Mouse (Mus musculus) cerebellum, adult 11-12 months (tissue): ENCODE results near the gene Tmem131l.

Experiments
- DNase-seq: peaks from one replicate; pipeline ENCODE4 v3.0.0; 2022

Tmem131l gene

DNA sequence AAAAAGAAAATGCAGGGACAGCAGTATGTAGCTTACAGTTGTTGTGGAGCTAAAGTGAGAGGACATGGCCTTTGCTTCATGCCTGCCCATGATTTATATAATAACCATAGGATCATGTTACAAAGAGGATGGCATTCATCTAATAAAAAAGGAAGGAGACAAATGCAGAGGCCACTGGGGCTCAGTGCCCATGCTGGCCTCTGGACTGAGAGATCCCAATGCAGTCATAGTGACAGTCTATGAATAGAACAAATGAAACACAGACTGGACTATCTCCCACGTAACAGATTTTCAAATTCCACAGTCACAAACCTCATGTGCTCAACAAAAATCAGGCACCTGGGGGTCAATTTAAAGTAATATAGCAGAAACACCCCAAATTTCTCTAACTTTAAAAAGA is 69.3 kb downstream of the Tmem131l start:
- DNase-seq, result no peak

- DNase-seq, result no peak
Observed at GRCm38 (mm10) chr3:83969081-83969480, 70.9 kb downstream of the Tmem131l start.

GRCm38 (mm10) chr3:83967791-83968190 is 72.2 kb downstream of the Tmem131l start:
- no peak for DNase-seq

DNA sequence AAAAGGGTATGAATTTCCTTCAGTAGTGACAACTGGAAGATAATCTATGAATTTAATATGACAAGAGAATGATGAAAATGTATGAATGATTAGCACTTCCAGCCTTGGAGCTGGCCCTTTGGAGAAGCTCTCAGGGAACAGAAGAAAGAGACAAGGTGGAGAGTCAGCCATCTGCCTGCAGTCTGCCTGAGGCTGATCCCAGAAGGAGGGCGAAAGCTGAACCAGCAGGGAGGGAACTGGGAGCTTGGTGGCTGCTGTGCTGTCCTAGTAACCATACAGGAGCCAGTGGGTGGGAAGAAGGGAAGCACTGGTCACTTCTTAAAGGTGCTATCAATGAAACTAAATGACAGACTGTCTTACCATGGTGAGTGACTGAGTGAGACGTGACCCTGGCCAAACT is 74.6 kb downstream of the Tmem131l start:
- peak; percentile 22 for DNase-seq

GRCm38 (mm10) chr3:83963705-83964104 is 76.3 kb downstream of the Tmem131l start:
- no peak for DNase-seq

DNA sequence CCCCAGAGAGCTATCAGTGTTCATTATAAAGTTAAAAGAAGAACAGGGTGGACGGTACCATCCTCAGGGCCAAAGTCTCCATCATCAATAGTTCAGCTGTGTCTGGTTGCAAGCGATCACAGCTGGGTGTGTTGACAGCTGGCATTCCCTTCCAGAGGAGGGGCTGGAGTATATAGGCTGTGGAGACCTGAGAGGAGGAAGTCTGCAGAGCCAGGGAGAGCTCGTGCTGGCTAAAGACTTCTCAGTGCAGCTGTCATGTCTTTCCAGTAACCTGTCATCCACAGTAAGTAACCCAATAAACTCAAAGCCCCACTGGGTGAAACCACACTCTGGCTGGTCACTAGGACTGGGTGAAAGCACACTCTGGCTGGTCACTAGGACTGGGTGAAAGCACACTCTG is 77.4 kb downstream of the Tmem131l start:
- DNase-seq, result no peak

GRCm38 (mm10) chr3:83962076-83962475 is 77.9 kb downstream of the Tmem131l start:
- DNase-seq, result no peak

DNA sequence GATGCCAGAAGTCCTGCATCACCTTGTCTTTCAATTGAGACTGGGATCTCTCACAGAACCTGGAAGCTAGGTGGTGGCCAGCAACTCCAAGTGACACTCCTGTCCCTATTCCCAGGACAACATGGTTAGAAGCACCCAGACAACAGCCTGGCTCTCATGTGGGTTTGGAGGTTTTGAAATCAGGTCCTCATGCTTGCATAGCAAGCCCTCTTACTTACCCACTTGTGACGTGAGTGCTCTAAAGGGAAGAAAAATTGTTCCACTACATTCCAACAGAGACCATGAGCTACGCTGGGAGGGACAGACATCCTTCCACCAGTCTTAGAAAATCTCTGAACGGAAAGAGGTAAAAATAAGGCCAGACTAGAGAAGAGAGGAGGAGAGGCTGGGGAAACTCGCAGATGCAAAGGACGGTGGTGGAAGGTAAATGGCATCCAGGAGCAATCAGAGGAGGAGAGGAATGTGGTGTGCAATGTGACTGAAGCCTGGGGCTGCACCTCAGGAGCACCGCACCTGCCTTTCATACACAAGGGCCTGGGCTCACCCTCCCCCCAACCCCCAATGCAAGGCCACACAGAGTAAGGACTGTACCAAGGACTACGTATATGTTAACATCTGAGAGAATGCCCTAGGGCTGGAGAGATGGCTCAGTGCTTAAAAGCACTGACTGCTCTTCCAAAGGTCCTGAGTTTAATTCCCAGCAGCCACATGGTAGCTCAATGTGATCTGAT is 80.9 kb downstream of the Tmem131l start:
- no peak for DNase-seq

DNA sequence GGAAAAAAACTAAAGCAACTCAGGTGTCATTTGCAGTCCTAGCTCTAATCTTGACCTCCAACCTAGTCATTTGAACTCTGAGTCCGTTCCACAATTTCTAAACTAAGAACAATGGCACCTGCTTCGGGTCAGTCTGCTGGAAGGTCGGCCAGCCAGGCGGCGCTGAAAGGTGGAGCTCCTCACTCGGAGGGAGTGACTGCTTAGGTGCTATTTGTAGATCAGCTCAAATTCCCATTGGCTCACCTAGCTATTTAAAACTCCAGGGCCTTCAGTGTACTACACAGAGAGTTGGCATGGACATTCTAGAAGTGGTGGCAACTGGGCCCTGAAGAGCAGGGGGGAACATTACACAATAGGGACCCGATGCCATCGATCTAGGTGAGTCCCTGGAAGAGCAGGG is 86.1 kb downstream of the Tmem131l start:
- DNase-seq, result no peak

DNA sequence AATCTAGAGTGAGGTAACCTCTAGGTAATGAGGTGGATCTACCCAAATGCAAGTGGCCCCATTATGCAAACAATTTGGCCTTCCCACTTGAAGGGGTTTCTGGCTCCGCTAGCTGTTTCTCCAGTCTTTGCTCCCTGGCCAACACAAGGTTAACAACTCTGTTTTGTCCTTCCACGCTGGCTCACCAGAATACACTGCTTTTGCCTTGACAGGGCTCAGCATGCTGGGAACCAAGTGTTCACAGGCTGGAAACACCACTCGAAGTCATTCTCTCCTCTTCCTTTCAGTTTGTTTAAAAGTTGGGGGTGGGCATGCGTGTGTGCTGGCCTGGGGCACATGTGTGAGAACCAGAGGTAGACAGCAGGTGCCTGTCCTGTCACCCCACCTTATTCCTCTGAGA is 91.2 kb downstream of the Tmem131l start:
- DNase-seq, result no peak

DNA sequence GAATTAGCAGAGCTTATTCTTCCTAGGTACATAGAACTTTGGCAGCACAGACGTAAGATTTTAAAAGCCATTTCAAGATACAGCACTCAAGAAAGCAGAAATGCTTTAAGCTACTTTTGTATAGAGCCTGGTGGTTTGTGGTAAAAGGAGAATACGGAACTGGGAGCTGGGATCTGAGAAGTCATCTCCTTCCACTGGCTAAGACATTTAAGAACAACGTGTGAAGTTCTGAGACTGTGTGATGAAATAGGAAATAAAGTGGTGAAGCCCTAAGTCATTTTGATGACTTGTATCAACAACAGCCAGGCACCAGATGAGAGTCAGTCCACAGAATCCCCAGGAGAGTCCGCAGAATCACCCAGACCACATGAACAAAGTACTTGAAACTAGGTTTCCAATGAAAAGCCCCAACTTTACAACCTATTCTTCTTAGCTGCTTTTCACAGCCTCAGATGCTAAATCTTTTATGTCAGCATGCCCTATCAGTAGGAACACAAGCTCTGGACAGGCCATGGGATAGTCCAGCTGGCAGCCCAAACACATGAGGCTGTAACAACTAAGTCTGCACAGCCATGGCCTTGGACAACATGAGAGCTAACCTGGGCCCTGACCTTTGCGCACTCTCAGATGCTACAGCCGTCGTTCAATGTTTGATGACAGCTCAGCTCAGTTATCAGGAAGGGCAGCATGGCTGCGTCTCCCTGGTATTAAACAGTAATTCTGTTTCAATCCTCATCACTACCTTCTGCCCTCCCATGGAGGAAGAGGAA is 92.3 kb downstream of the Tmem131l start:
- no peak for DNase-seq

GRCm38 (mm10) chr3:83946848-83947247 is 93.1 kb downstream of the Tmem131l start:
- no peak for DNase-seq

GRCm38 (mm10) chr3:83943691-83944090 is 96.3 kb downstream of the Tmem131l start:
- DNase-seq, result no peak

DNA sequence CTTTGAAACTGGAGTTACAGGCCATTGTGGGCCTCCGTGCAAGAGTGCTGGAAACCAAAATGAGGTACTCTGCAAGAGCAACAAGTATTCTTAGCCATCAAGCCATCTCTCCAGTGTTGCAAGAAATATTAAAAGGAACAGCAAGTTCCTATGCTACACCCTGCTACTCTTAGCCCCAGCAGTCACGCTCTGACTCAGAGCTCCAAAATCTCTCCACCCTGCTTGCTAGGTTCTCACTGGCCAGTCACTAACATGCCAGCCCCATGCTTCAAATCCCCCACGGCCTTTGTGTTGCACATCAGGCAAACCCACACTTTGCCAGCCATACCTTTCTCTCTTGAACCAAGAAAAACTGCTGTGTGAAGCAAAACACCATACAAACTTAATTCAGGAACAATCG is 96.8 kb downstream of the Tmem131l start:
- no peak for DNase-seq

- DNase-seq, result no peak
Observed at GRCm38 (mm10) chr3:83941921-83942320, 98.1 kb downstream of the Tmem131l start.

GRCm38 (mm10) chr3:83938871-83939270 is 101.1 kb downstream of the Tmem131l start:
- no peak for DNase-seq

- no peak for DNase-seq
Observed at GRCm38 (mm10) chr3:83934514-83934913, 105.5 kb downstream of the Tmem131l start.

GRCm38 (mm10) chr3:83915768-83916496 is 124.0 kb downstream of the Tmem131l start:
- peak; percentile 49 for DNase-seq

GRCm38 (mm10) chr3:83915102-83915501 is 124.9 kb downstream of the Tmem131l start:
- no peak for DNase-seq

- DNase-seq, result no peak
Observed at GRCm38 (mm10) chr3:83910707-83911106, 129.3 kb downstream of the Tmem131l start.

DNA sequence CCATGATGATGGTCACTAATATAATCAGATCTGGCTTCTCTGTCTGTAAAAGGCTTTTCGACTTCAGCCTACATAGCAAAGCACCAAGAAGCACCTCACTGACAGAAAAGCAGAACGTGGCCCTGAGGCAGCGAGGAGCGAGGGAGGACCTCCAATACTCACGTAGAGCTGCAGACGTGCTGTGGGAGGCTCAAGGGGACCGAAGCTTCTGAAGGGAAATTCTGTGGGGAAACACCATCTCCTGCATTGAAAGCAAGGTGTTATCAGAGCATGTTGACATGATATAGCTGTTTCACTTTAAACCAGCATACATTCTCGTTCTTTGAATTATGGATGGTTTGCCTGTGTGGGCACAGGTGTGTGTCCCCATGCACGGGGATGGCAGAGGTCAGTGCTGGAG is 133.8 kb downstream of the Tmem131l start:
- no peak for DNase-seq

DNA sequence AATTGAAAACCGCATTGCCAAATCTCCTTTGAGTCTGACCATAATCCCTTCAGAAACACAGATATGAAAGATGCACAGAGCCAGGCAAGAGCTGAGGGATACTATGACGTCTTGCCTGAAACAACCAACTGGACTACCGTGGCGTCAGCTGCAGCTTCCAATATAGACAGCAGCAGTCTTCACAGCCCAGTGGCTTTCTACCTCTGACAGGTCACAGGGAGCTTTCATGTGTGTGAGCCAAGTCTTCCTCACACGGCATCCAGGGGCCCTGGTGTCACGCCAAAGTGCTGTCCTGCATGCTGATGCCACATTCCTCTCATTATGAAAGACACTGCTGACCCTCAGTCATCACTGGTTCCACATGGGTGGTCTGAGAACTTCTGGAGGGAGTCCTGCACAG is 134.8 kb downstream of the Tmem131l start:
- no peak for DNase-seq

DNA sequence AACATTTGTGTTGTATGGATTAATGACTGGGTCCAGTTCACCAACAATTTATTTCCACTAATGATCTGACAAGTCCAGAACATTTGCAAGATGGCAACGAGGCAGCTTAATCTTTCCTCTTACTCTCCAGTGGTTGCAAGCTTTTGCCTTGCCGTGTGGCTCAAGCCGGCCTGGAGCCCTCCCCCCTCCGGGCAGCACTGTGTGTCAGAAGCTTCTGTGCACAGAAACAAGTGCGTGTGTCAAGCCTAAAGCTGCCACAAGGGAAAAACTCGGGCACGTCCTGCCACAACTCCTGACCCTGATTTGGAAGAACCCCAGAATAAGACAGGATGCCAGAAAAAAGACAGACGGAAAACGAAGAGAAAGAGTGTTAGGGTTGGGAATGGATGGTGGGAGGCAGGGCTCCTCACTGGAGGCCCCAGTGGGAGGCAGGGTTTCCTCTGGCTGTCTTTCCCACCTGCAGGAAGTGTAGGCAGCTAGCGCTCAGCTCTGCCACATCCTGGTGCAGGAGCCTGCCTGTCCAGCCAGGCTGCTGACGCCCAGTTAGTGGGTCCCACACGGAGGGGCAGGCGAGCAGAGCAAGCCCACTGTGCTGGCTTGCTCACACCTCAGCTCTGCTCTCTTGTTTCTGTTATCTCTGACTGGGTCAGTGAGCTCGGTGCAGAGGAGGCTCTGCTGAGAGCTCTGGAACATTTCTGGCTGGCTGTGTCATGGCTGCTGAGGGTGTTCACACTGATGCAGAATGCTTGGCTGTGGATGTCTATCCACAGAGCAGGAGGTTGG is 135.6 kb downstream of the Tmem131l start:
- DNase-seq, result no peak
